8 mouse cellular contexts compared by ENCODE assay signal in genomic region chr13:69610751-69611397, GRCm38 (mm10). TPM values are rescaled to one million over a fixed set of nuclear protein-coding genes. Genes with fewer than 3 reads are reported as not detected.
DNase-seq lines count a peak whose midpoint lies in the region; ATAC-seq and TF ChIP-seq lines count a peak whose summit lies in the region.

No protein-coding gene starts in this region.

- peak overlapping the region; percentile 64 for H3K9ac ChIP-seq in limb, embryonic 14.5 days (ENCODE audit: low read depth, low read length, severe bottlenecking)
- peak overlapping the region; percentile 70 for H3K9ac ChIP-seq in midbrain, embryonic 16.5 days (ENCODE audit: low read depth, low read length)

- intact Hi-C loops in heart, postnatal 25 days (cut with DNase I): loop anchor here (5.0 to 10.0 kb wide), 4 partner anchors 59 to 1029 kb away; partner anchors contain the start of genes Fastkd3, Mtrr, Nsun2 and Tent4a

- peak; percentile 32 for ATAC-seq in Patski
- peak; percentile 65 for ATAC-seq in erythroblast, adult 5-6 weeks (replicated peaks; ENCODE audit: low FRiP score, poor library complexity, severe bottlenecking)
- ATAC-seq in limb, embryonic 14.5 days (ENCODE audit: low FRiP score, low read depth): no peak; the same call in 1 of the 2 replicates
- ATAC-seq in midbrain, embryonic 16.5 days: peak; percentile 91

- H3K27ac ChIP-seq in limb, embryonic 14.5 days (replicated peaks; ENCODE audit: low read depth, low read length): no peak overlapping the region
- peak overlapping the region; percentile 47; the same call in 1 of the 2 replicates for H3K27ac ChIP-seq in midbrain, embryonic 16.5 days (ENCODE audit: low read length)

- H3K27me3 ChIP-seq in Patski: no peaks in the 10 kb centered on the region
- H3K27me3 ChIP-seq in limb, embryonic 14.5 days (ENCODE audit: control insufficient read depth, insufficient read depth, low read length): no peaks in the 10 kb centered on the region
- no peaks in the 10 kb centered on the region for H3K27me3 ChIP-seq in midbrain, embryonic 16.5 days (ENCODE audit: control insufficient read depth, insufficient read depth, low read depth, low read length)

- in situ Hi-C loops in Patski (cut with MboI; ENCODE audit: low pct_unique_long_range_greater_than_20kb): loop anchor here (5.0 kb wide), 1 partner anchor 59 kb away; no protein-coding TSS in a partner anchor

- POLR2A ChIA-PET in Patski (lab: Charles Lee): interaction anchor here (0.7 to 1.2 kb wide), 3 partner anchors 17 to 38 kb away, joined by 3 to 5 read pairs (median 5); no protein-coding TSS in a partner anchor

- peaks cover 18% of the 10 kb centered on the region for H3K36me3 ChIP-seq in limb, embryonic 14.5 days (ENCODE audit: control insufficient read depth, insufficient read depth, low read length)
- peaks cover 4% of the 10 kb centered on the region; the same call in 1 of the 2 replicates for H3K36me3 ChIP-seq in midbrain, embryonic 16.5 days (ENCODE audit: control insufficient read depth, insufficient read depth, low read length)

- peak; percentile 25 to 40 for DNase-seq in layer of hippocampus, postnatal 25 days (ENCODE audit: extremely low spot score in 1 of 2, low spot score in 1 of 2)
- no peak for DNase-seq in layer of hippocampus, adult 11-12 months (ENCODE audit: low spot score)
- no peak for DNase-seq in Patski (ENCODE audit: low read depth, low spot score)
- peak; percentile 18 for DNase-seq in heart, postnatal 25 days (ENCODE audit: low spot score)
- peak; percentile 30 for DNase-seq in limb, embryonic 14.5 days (ENCODE audit: low spot score)
- DNase-seq in c-Kit-positive CD71-positive TER-119-positive erythroid progenitor cells, embryonic 14.5 days (ENCODE audit: low spot score): no peak

- H3K4me1 ChIP-seq in limb, embryonic 14.5 days (ENCODE audit: control insufficient read depth, insufficient read depth, low read length): 0 out of 2 replicates have a peak, but pooled peaks cover 4% of the 10 kb centered on the region
- H3K4me1 ChIP-seq in midbrain, embryonic 16.5 days (ENCODE audit: control insufficient read depth, insufficient read depth, low read length): peaks cover 7% of the 10 kb centered on the region; the same call in 1 of the 2 replicates

- peak overlapping the region; percentile 86 for H3K4me2 ChIP-seq in limb, embryonic 14.5 days (replicated peaks; ENCODE audit: low read depth, low read length, severe bottlenecking)
- peak overlapping the region; percentile 96 for H3K4me2 ChIP-seq in midbrain, embryonic 16.5 days (ENCODE audit: low read length)

- CTCF ChIA-PET in Patski (lab: Charles Lee): interaction anchor here (1.0 to 2.5 kb wide), 6 partner anchors 12 to 58 kb away, joined by 3 to 5 read pairs (median 5); no protein-coding TSS in a partner anchor

- H3K9me3 ChIP-seq in limb, embryonic 14.5 days (ENCODE audit: control insufficient read depth, low read length): no peaks in the 10 kb centered on the region
- no peaks in the 10 kb centered on the region for H3K9me3 ChIP-seq in midbrain, embryonic 16.5 days (replicated peaks; ENCODE audit: control insufficient read depth, low read length, poor library complexity, severe bottlenecking)

- no peak for TF ChIP-seq POLR2A in limb, embryonic 14.5 days (IDR thresholded peaks at IDR 0.05; ENCODE audit: borderline replicate concordance, extremely low read depth, insufficient read depth, insufficient read length)

- no peak for TF ChIP-seq CTCF in Patski (IDR thresholded peaks at IDR 0.05)

- peak overlapping the region; percentile 83 for H3K4me3 ChIP-seq in limb, embryonic 14.5 days (replicated peaks; ENCODE audit: low read length)
- peak overlapping the region; percentile 68 for H3K4me3 ChIP-seq in midbrain, embryonic 16.5 days (ENCODE audit: low read depth, low read length)

- WGBS in limb, embryonic 14.5 days: under 1% methylated on average over 36 of the region's 40 CpGs
- WGBS in midbrain, embryonic 16.5 days: under 1% methylated on average over 39 of the region's 40 CpGs

RNA-seq across cellular contexts. Expression of gene Srd5a1, which starts 0.4 kb away (rescaled TPM):
- 10 to 100 TPM; 14.7 to 15.8 TPM for total RNA-seq in layer of hippocampus, postnatal 25 days (2021)
- polyA plus RNA-seq in Patski (2021): 122 TPM
- total RNA-seq in erythroblast, adult 5-6 weeks (2015; ENCODE audit: low replicate concordance): 3.8 TPM in 1 of 2 replicates, not detected in the other
- total RNA-seq in erythroblast, adult 5-6 weeks (2017; ENCODE audit: low replicate concordance): 0.56 TPM in 1 of 2 replicates, not detected in the other
- total RNA-seq in heart, postnatal 25 days (2021): 1 to 10 TPM; 1.4 TPM
- polyA plus RNA-seq in limb, embryonic 14.5 days (2012; rRNA removed): 15.9 and 17.5 TPM in 2 replicates
- polyA plus RNA-seq in limb, embryonic 14.5 days (2014; fragmentation: Nextera tagmentation; extraction: Ambion mirVana): 41.2 and 43.4 TPM in 2 replicates
- 29.3 and 32.3 TPM in 2 replicates for polyA plus RNA-seq in midbrain, embryonic 16.5 days (2015; fragmentation: Nextera tagmentation; extraction: Ambion mirVana)

Comparison
In these comparisons a context has a peak if more than half of its experiments do, and no peak if none do; other contexts are left out.
1. DNase-seq: peak in layer of hippocampus, postnatal 25 days (2 of 2), heart, postnatal 25 days (single experiment) and limb, embryonic 14.5 days (single experiment); none in layer of hippocampus, adult 11-12 months (single experiment), Patski (single experiment) and c-Kit-positive CD71-positive TER-119-positive erythroid progenitor cells, embryonic 14.5 days (single experiment).